Mouse (Mus musculus) cerebellum, adult 2 months (tissue): ENCODE data around the gene Amdhd2. TPM values are rescaled to one million over a fixed set of nuclear protein-coding genes. Genes with fewer than 3 reads are reported as not detected.

Source experiments
- DNase-seq, 2 experiments: peaks; one replicate each; pipeline ENCODE4 v3.0.0; 2021
- H3K27ac ChIP-seq: fragments of 200-500 bp; 2 replicates; pipeline ENCODE4 v1.5.1; 2012; ENCODE audit warnings: low read length, control low read depth, inconsistent platforms; ENCODE audit not compliant: insufficient read depth
- H3K27me3 ChIP-seq: fragments of 200-500 bp; 2 replicates; pipeline ENCODE4 v1.6.1; 2012; ENCODE audit warnings: inconsistent platforms, mild to moderate bottlenecking, low read length, moderate library complexity; ENCODE audit not compliant: control insufficient read depth, insufficient read depth
- H3K4me1 ChIP-seq: fragments of 200-500 bp; 2 replicates; pipeline ENCODE4 v1.6.1; 2011; ENCODE audit warnings: low read length; ENCODE audit not compliant: control insufficient read depth, insufficient read depth
- H3K4me3 ChIP-seq: fragments of 200-500 bp; replicated peaks from 2 replicates; pipeline ENCODE3; 2011; ENCODE audit warnings: mild to moderate bottlenecking, low read depth, low read length, control low read depth; ENCODE audit not compliant: insufficient read depth
- CTCF ChIP-seq: fragments of 200-500 bp; IDR thresholded peaks from 2 replicates; pipeline ENCODE4 v1.5.1; 2011; ENCODE audit warnings: low read depth, mild to moderate bottlenecking, control low read depth, low read length, moderate library complexity, borderline replicate concordance; ENCODE audit not compliant: insufficient read depth
- POLR2A ChIP-seq: fragments of 200-500 bp; IDR thresholded peaks from 2 replicates; pipeline ENCODE4 v1.6.1; 2011; ENCODE audit warnings: low read length, control low read depth, borderline replicate concordance; ENCODE audit not compliant: insufficient read depth
- WGBS: fragments of 180-500 bp; shearing (Covaris S2); methylation state at CpG from one replicate; pipeline ENCODE4 v1.1.7; 2018; 5-methylcytosine and 5-hydroxymethylcytosine counted together
- polyA plus RNA-seq: library from polyadenylated mRNA; depleted of rRNA; stranded (reverse); fragments of >200 nt; gene quantifications from 2 replicates; pipeline ENCODE4 v1.2.3, GENCODE M21; 2012

Gene Amdhd2
- polyA plus RNA-seq, 1 experiment, result 37.0 TPM

DNA sequence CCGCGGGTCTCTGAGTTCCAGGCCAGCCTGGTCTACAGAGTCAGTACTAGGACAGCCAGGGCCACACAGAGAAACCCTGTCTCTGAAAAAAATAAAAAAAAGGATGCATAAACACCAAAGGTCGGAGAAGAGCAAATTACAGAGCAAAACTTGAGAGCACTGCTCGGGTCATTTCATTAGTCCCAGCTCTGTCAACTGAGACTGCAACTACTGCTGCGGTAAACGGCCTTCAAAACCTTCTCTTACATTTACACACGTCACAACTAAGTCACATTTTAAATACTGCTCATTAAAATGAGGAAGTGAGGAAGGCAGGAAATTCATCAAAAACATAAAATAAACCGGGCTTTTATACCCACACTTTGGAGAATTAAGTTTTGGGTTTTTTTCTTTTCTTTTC, 29.3 kb upstream of the Amdhd2 start:
- H3K27me3 ChIP-seq, result no peaks in the 10 kb centered on the region
- TF ChIP-seq CTCF (no peak), POLR2A (no peak)
- no peak overlapping the region for H3K4me3 ChIP-seq
- H3K4me1 ChIP-seq, result peaks cover 15% of the 10 kb centered on the region
- no peak for DNase-seq
- 90% methylated on average over 8 of the region's 8 CpGs for WGBS
- H3K27ac ChIP-seq, result no peak overlapping the region

GRCm38 (mm10) chr17:24191481-24191880, 27.9 kb upstream of the Amdhd2 start:
- no peak for TF ChIP-seq POLR2A
- TF ChIP-seq CTCF, result no peak
- no peak for DNase-seq
- H3K27me3 ChIP-seq, result no peaks in the 10 kb centered on the region
- H3K4me3 ChIP-seq, result no peak overlapping the region
- WGBS, result 71% methylated on average over 4 of the region's 4 CpGs
- no peak overlapping the region for H3K27ac ChIP-seq
- H3K4me1 ChIP-seq, result 0 out of 2 replicates have a peak, but pooled peaks cover 4% of the 10 kb centered on the region

DNA sequence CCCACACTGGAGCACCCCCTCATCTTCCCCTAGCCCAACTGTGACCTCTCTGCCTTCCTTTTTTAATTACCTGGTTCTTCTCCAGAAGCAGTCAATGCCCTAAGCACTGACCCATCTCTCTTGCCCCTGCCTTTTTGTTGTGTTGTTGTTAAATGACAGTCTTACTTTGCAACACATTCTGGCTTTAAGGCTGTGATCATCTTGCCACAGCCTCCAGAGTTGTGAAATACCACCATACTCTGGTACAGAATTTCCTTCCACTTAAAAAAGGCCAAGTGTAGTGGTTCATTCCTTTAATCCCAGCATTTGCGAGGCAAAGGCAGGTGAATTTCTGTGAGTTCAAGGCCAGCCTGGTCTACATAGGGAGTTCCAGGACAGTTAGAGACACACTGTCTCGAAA, 27.4 kb upstream of the Amdhd2 start:
- WGBS, result 96% methylated on average over 2 of the region's 2 CpGs
- H3K4me3 ChIP-seq, result no peak overlapping the region
- H3K4me1 ChIP-seq, result peaks cover 5% of the 10 kb centered on the region
- TF ChIP-seq POLR2A (no peak), CTCF (no peak)
- DNase-seq, result no peak
- H3K27me3 ChIP-seq, result no peaks in the 10 kb centered on the region
- no peak overlapping the region for H3K27ac ChIP-seq

GRCm38 (mm10) chr17:24174259-24174658, 10.7 kb upstream of the Amdhd2 start:
- Histone ChIP-seq H3K27me3 (no peaks in the 10 kb centered on the region), H3K4me3 (no peak overlapping the region), H3K27ac (no peak overlapping the region), H3K4me1 (peaks cover 5% of the 10 kb centered on the region)
- TF ChIP-seq CTCF (no peak), POLR2A (no peak)
- DNase-seq, result no peak
- 74% methylated on average over 3 of the region's 3 CpGs for WGBS

- Histone ChIP-seq H3K4me3 (no peak overlapping the region), H3K27me3 (no peaks in the 10 kb centered on the region), H3K27ac (no peak overlapping the region), H3K4me1 (peaks cover 5% of the 10 kb centered on the region)
- TF ChIP-seq CTCF, result peak; percentile 85
- no peak for TF ChIP-seq POLR2A
- WGBS, result 2% methylated on average over 3 of the region's 3 CpGs
- peak; percentile 75 to 79 for DNase-seq
These were observed 9.9 kb upstream of the Amdhd2 start for GRCm38 (mm10) chr17:24173423-24173822.

GRCm38 (mm10) chr17:24171738-24172137, 8.2 kb upstream of the Amdhd2 start:
- Histone ChIP-seq H3K27me3 (no peaks in the 10 kb centered on the region), H3K4me1 (peaks cover 9% of the 10 kb centered on the region), H3K27ac (no peak overlapping the region), H3K4me3 (no peak overlapping the region)
- WGBS, result 83% methylated on average over 4 of the region's 4 CpGs
- TF ChIP-seq POLR2A, result no peak
- DNase-seq, result no peak

DNA sequence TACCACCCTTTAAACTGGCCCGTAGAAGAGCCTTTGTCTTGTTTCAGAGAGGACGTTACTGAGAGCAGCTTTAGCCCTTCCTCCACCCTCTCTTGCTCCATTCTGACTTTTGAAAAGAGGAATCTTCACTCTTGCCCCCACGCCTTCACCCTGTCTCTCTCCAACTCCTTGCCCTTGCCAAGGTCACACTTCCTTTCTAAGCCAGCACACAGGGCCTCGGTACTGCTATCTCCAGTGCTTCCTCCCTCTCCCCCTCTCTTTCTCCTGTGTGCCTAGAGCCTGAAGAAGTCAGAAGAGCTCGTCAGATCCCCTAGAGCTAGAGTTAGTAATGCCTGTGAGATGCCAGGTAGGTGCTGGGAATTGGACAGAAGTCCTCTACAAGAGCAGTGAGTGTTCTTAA, 7.2 kb upstream of the Amdhd2 start:
- 75% methylated on average over 5 of the region's 5 CpGs for whole genome bisulfite sequencing
- no peak for DNase-seq
- Histone ChIP-seq H3K27ac (0 out of 2 replicates have a peak overlapping the region, but pooled peaks have one; percentile 32), H3K4me1 (peaks cover 9% of the 10 kb centered on the region), H3K27me3 (no peaks in the 10 kb centered on the region), H3K4me3 (no peak overlapping the region)
- no peak for TF ChIP-seq POLR2A
- no peak for TF ChIP-seq CTCF

- TF ChIP-seq CTCF, result no peak
- no peak for TF ChIP-seq POLR2A
- no peaks in the 10 kb centered on the region for H3K27me3 ChIP-seq
- DNase-seq, result peak in 1 of 2 experiments; percentile 30
- H3K4me3 ChIP-seq, result peak overlapping the region; percentile 95
- peaks cover 9% of the 10 kb centered on the region for H3K4me1 ChIP-seq
- peak overlapping the region; percentile 32; the same call in 1 of the 2 replicates for H3K27ac ChIP-seq
- WGBS, result 54% methylated on average over 3 of the region's 3 CpGs
These were observed 6.6 kb upstream of the Amdhd2 start for GRCm38 (mm10) chr17:24170125-24170524.
